Mouse (Mus musculus): Measurements from ENCODE around the gene Gm11565.

GRCm38 (mm10) chr11:99964213-99964612 lies 49.7 kb downstream of the Gm11565 start:
- TF ChIP-seq CEBPB (IDR thresholded peaks at IDR 0.05; ENCODE audit: insufficient read depth, poor library complexity, severe bottlenecking) (no peak), SRF (IDR thresholded peaks at IDR 0.05; ENCODE audit: control insufficient read depth, insufficient read length, low read depth) (no peak), POLR2A (IDR thresholded peaks at IDR 0.05; ENCODE audit: insufficient read length, low read depth) (no peak), POLR2AphosphoS2 (IDR thresholded peaks at IDR 0.05; ENCODE audit: insufficient read length, low read depth) (no peak), TCF12 (IDR thresholded peaks at IDR 0.05; ENCODE audit: insufficient read depth, poor library complexity, severe bottlenecking) (no peak), MYOG (IDR thresholded peaks at IDR 0.05; ENCODE audit: control insufficient read depth in 1 of 3, insufficient read depth in 1 of 3, insufficient read length in 2 of 3, low read depth in 2 of 3) (no peak), MYOD1 (IDR thresholded peaks at IDR 0.05; ENCODE audit: control insufficient read depth in 1 of 3, insufficient read length in 2 of 3, low read depth in 2 of 3) (no peak), REST (IDR thresholded peaks at IDR 0.05; ENCODE audit: insufficient read depth, insufficient read length) (no peak)

Measured in myocyte (in vitro differentiated cells).